Mouse (Mus musculus) midbrain, embryonic 15.5 days (tissue): ENCODE results near the gene Nkx6-1. TPM values are rescaled to one million over a fixed set of nuclear protein-coding genes. Genes with fewer than 3 reads are reported as not detected.

Experiments used
- ATAC-seq: fragments of 200-750 bp; cut with Nextera tagmentation; replicated peaks from 2 replicates; pipeline ENCODE4 v1.8.0; 2017; ENCODE audit warnings: moderate TSS enrichment
- H3K27ac ChIP-seq: fragments of 300-500 bp; sonication (generic); 2 replicates; pipeline ENCODE4 v1.5.1; 2015; ENCODE audit warnings: mild to moderate bottlenecking, inconsistent platforms
- H3K27me3 ChIP-seq: fragments of 300-500 bp; sonication (generic); replicated peaks from 2 replicates; pipeline ENCODE4 v1.6.1; 2015; ENCODE audit warnings: inconsistent platforms
- H3K36me3 ChIP-seq: fragments of 300-500 bp; sonication (generic); replicated peaks from 2 replicates; pipeline ENCODE4 v1.6.1; 2015; ENCODE audit warnings: inconsistent platforms
- H3K4me1 ChIP-seq: fragments of 300-500 bp; sonication (generic); 2 replicates; pipeline ENCODE4 v1.6.1; 2015; ENCODE audit warnings: inconsistent platforms
- H3K4me2 ChIP-seq: fragments of 300-500 bp; sonication (generic); 2 replicates; pipeline ENCODE4 v1.6.1; 2015; ENCODE audit warnings: inconsistent platforms, mild to moderate bottlenecking, moderate library complexity
- H3K4me3 ChIP-seq: fragments of 300-500 bp; sonication (generic); 2 replicates; pipeline ENCODE4 v1.5.1; 2015; ENCODE audit warnings: mild to moderate bottlenecking, inconsistent platforms
- H3K9ac ChIP-seq: fragments of 300-500 bp; sonication (generic); 2 replicates; pipeline ENCODE4 v1.6.1; 2015; ENCODE audit warnings: mild to moderate bottlenecking, inconsistent platforms
- H3K9me3 ChIP-seq: fragments of 300-500 bp; sonication (generic); 2 replicates; pipeline ENCODE4 v1.6.1; 2016; ENCODE audit warnings: inconsistent platforms
- WGBS: fragments of 180-500 bp; shearing (Covaris S2); methylation state at CpG from one replicate; pipeline ENCODE4 v1.1.7; 2015; ENCODE audit warnings: mixed read lengths; 5-methylcytosine and 5-hydroxymethylcytosine counted together
- polyA plus RNA-seq: library from polyadenylated mRNA; unstranded; fragments of >200 nt; fragmentation: Nextera tagmentation; extraction: Ambion mirVana; gene quantifications from 2 replicates; pipeline ENCODE4 v1.2.1, GENCODE M21; 2015

Nkx6-1 gene
- polyA plus RNA-seq, 1 experiment from 2014 or later, result 2.1 TPM

- Histone ChIP-seq H3K9me3 (no peaks in the 10 kb centered on the region), H3K4me3 (no peak overlapping the region), H3K27ac (no peak overlapping the region), H3K27me3 (peaks cover 81% of the 10 kb centered on the region), H3K9ac (no peak overlapping the region), H3K4me2 (peak overlapping the region; percentile 25; the same call in 1 of the 2 replicates), H3K36me3 (no peaks in the 10 kb centered on the region), H3K4me1 (peaks cover 10% of the 10 kb centered on the region)
- no peak for ATAC-seq
- WGBS, result 7% methylated on average over 21 of the region's 21 CpGs
These were observed 6.4 kb downstream of the Nkx6-1 start for GRCm38 (mm10) chr5:101658188-101658983.

- WGBS, result 4% methylated on average over 10 of the region's 10 CpGs
- Histone ChIP-seq H3K4me1 (peaks cover 6% of the 10 kb centered on the region), H3K9ac (no peak overlapping the region), H3K4me2 (no peak overlapping the region), H3K27me3 (peaks cover 81% of the 10 kb centered on the region), H3K27ac (no peak overlapping the region), H3K36me3 (no peaks in the 10 kb centered on the region), H3K9me3 (no peaks in the 10 kb centered on the region), H3K4me3 (no peak overlapping the region)
- no peak for ATAC-seq
These were observed 7.1 kb downstream of the Nkx6-1 start for GRCm38 (mm10) chr5:101657698-101658097.

GRCm38 (mm10) chr5:101656107-101656506 is 8.7 kb downstream of the Nkx6-1 start:
- Histone ChIP-seq H3K4me3 (no peak overlapping the region), H3K27me3 (peaks cover 83% of the 10 kb centered on the region), H3K9me3 (no peaks in the 10 kb centered on the region), H3K27ac (no peak overlapping the region), H3K4me1 (peaks cover 6% of the 10 kb centered on the region), H3K4me2 (no peak overlapping the region), H3K36me3 (no peaks in the 10 kb centered on the region), H3K9ac (no peak overlapping the region)
- 8% methylated on average over 3 of the region's 3 CpGs for WGBS
- ATAC-seq, result no peak

GRCm38 (mm10) chr5:101655418-101655817 is 9.4 kb downstream of the Nkx6-1 start:
- no peaks in the 10 kb centered on the region for H3K36me3 ChIP-seq
- H3K9me3 ChIP-seq, result no peaks in the 10 kb centered on the region
- peaks cover 84% of the 10 kb centered on the region for H3K27me3 ChIP-seq
- no peak for ATAC-seq
- no peak overlapping the region for H3K4me3 ChIP-seq
- peaks cover 6% of the 10 kb centered on the region for H3K4me1 ChIP-seq
- H3K27ac ChIP-seq, result no peak overlapping the region
- 20% methylated on average over 7 of the region's 7 CpGs for WGBS
- no peak overlapping the region for H3K4me2 ChIP-seq
- no peak overlapping the region for H3K9ac ChIP-seq

- 4% methylated on average over 53 of the region's 53 CpGs for WGBS
- Histone ChIP-seq H3K27me3 (peaks cover 88% of the 10 kb centered on the region), H3K4me3 (no peak overlapping the region), H3K27ac (no peak overlapping the region), H3K9me3 (no peaks in the 10 kb centered on the region), H3K36me3 (no peaks in the 10 kb centered on the region), H3K4me1 (peaks cover 3% of the 10 kb centered on the region; the same call in 1 of the 2 replicates), H3K9ac (no peak overlapping the region), H3K4me2 (peak overlapping the region; percentile 12; the same call in 1 of the 2 replicates)
- ATAC-seq, result peak; percentile 45; the same call in 1 of the 2 replicates
These were observed 16.8 kb downstream of the Nkx6-1 start for GRCm38 (mm10) chr5:101647726-101648686.

GRCm38 (mm10) chr5:101646961-101647575 is 17.7 kb downstream of the Nkx6-1 start:
- Histone ChIP-seq H3K9me3 (no peaks in the 10 kb centered on the region), H3K27ac (no peak overlapping the region), H3K4me1 (peaks cover 3% of the 10 kb centered on the region; the same call in 1 of the 2 replicates), H3K27me3 (peaks cover 90% of the 10 kb centered on the region), H3K9ac (no peak overlapping the region), H3K4me3 (no peak overlapping the region), H3K4me2 (no peak overlapping the region), H3K36me3 (no peaks in the 10 kb centered on the region)
- WGBS, result 29% methylated on average over 20 of the region's 20 CpGs
- no peak for ATAC-seq

- H3K27ac ChIP-seq, result no peak overlapping the region
- peaks cover 87% of the 10 kb centered on the region for H3K27me3 ChIP-seq
- no peak for ATAC-seq
- H3K4me2 ChIP-seq, result no peak overlapping the region
- H3K9me3 ChIP-seq, result no peaks in the 10 kb centered on the region
- H3K9ac ChIP-seq, result no peak overlapping the region
- 72% methylated on average over 8 of the region's 8 CpGs for WGBS
- H3K36me3 ChIP-seq, result no peaks in the 10 kb centered on the region
- H3K4me1 ChIP-seq, result peaks cover 3% of the 10 kb centered on the region; the same call in 1 of the 2 replicates
- no peak overlapping the region for H3K4me3 ChIP-seq
These were observed 19.7 kb downstream of the Nkx6-1 start for GRCm38 (mm10) chr5:101645071-101645470.

- Histone ChIP-seq H3K9me3 (no peaks in the 10 kb centered on the region), H3K9ac (no peak overlapping the region), H3K36me3 (no peaks in the 10 kb centered on the region), H3K4me3 (no peak overlapping the region), H3K4me2 (no peak overlapping the region), H3K27me3 (peaks cover 30% of the 10 kb centered on the region), H3K27ac (no peak overlapping the region), H3K4me1 (no peaks in the 10 kb centered on the region)
- ATAC-seq, result no peak
- 92% methylated on average over 4 of the region's 4 CpGs for WGBS
These were observed 26.7 kb downstream of the Nkx6-1 start for GRCm38 (mm10) chr5:101638101-101638500.

Other genes with a start within 250 kb of the Nkx6-1 start
- 5.9 and 7.2 TPM in 2 replicates for gene Cds1, start 100.1 kb upstream of the Nkx6-1 start, polyA plus RNA-seq